Mouse (Mus musculus) cerebellum, adult 9-11 months (tissue): Measurements from ENCODE around the gene Adcy1.

ENCODE experiments used
- DNase-seq: peaks from one replicate; pipeline ENCODE4 v3.0.0; 2022

Gene Adcy1

GRCm38 (mm10) chr11:7071617-7072016, 8.3 kb downstream of the Adcy1 start:
- peak; percentile 18 for DNase-seq

- DNase-seq, result peak; percentile 59
These were observed 10.3 kb downstream of the Adcy1 start for GRCm38 (mm10) chr11:7073556-7073955.

GRCm38 (mm10) chr11:7076510-7076909, 13.2 kb downstream of the Adcy1 start:
- peak; percentile 46 for DNase-seq

GRCm38 (mm10) chr11:7081893-7082292, 18.6 kb downstream of the Adcy1 start:
- DNase-seq, result peak; percentile 10

GRCm38 (mm10) chr11:7083911-7084310, 20.6 kb downstream of the Adcy1 start:
- no peak for DNase-seq

- DNase-seq, result peak; percentile 36
These were observed 21.9 kb downstream of the Adcy1 start for GRCm38 (mm10) chr11:7085184-7085583.

- peak; percentile 44 for DNase-seq
These were observed 27.8 kb downstream of the Adcy1 start for GRCm38 (mm10) chr11:7091120-7091519.

GRCm38 (mm10) chr11:7094844-7095243, 31.6 kb downstream of the Adcy1 start:
- DNase-seq, result no peak

- DNase-seq, result peak; percentile 58
These were observed 38.4 kb downstream of the Adcy1 start for GRCm38 (mm10) chr11:7101674-7102073.

- DNase-seq, result no peak
These were observed 39.2 kb downstream of the Adcy1 start for GRCm38 (mm10) chr11:7102256-7103194.

- no peak for DNase-seq
These were observed 42.0 kb downstream of the Adcy1 start for GRCm38 (mm10) chr11:7105337-7105736.

- peak; percentile 72 for DNase-seq
These were observed 45.8 kb downstream of the Adcy1 start for GRCm38 (mm10) chr11:7109131-7109530.

- no peak for DNase-seq
These were observed 49.8 kb downstream of the Adcy1 start for GRCm38 (mm10) chr11:7113046-7113445.

- peak; percentile 58 for DNase-seq
These were observed 50.4 kb downstream of the Adcy1 start for GRCm38 (mm10) chr11:7113687-7114086.

- no peak for DNase-seq
These were observed 51.0 kb downstream of the Adcy1 start for GRCm38 (mm10) chr11:7114312-7114711.

- no peak for DNase-seq
These were observed 53.4 kb downstream of the Adcy1 start for GRCm38 (mm10) chr11:7116647-7117046.

- no peak for DNase-seq
These were observed 66.2 kb downstream of the Adcy1 start for GRCm38 (mm10) chr11:7129319-7130051.

GRCm38 (mm10) chr11:7132736-7133387, 69.6 kb downstream of the Adcy1 start:
- DNase-seq, result peak; percentile 75

- no peak for DNase-seq
These were observed 70.4 kb downstream of the Adcy1 start for GRCm38 (mm10) chr11:7133736-7134135.

GRCm38 (mm10) chr11:7134319-7134718, 71.0 kb downstream of the Adcy1 start:
- DNase-seq, result peak; percentile 47

GRCm38 (mm10) chr11:7135301-7135700, 72.0 kb downstream of the Adcy1 start:
- DNase-seq, result no peak

GRCm38 (mm10) chr11:7135763-7136162, 72.5 kb downstream of the Adcy1 start:
- peak; percentile 52 for DNase-seq

GRCm38 (mm10) chr11:7136246-7136855, 73.1 kb downstream of the Adcy1 start:
- DNase-seq, result peak; percentile 50
